Mouse (Mus musculus) intestine, embryonic 14.5 days (tissue): ENCODE measurements around the gene Gcc1. TPM values are rescaled to one million over a fixed set of nuclear protein-coding genes. Genes with fewer than 3 reads are reported as not detected.

ENCODE experiments used
- ATAC-seq: fragments of 200-750 bp; cut with Nextera tagmentation; replicated peaks from 2 replicates; pipeline ENCODE4 v1.8.0; 2017; ENCODE audit warnings: low read depth, moderate number of reproducible peaks, moderate TSS enrichment, moderate library complexity; ENCODE audit not compliant: low FRiP score, low TSS enrichment
- DNase-seq: peaks from one replicate; pipeline ENCODE4 v3.0.0-alpha.2; 2018; ENCODE audit warnings: low spot score
- H3K27ac ChIP-seq: fragments of 300-500 bp; sonication (generic); 2 replicates; pipeline ENCODE4 v1.5.1; 2014; ENCODE audit warnings: low read depth, mild to moderate bottlenecking, control low read depth
- H3K27me3 ChIP-seq: fragments of 300-500 bp; sonication (generic); replicated peaks from 2 replicates; pipeline ENCODE4 v1.6.1; 2014; ENCODE audit warnings: low read length, control low read depth; ENCODE audit not compliant: control insufficient read depth, insufficient read depth
- H3K36me3 ChIP-seq: fragments of 300-500 bp; sonication (generic); 2 replicates; pipeline ENCODE4 v1.6.1; 2014; ENCODE audit warnings: low read length, control low read depth; ENCODE audit not compliant: control insufficient read depth, insufficient read depth
- H3K4me1 ChIP-seq: fragments of 300-500 bp; sonication (generic); replicated peaks from 2 replicates; pipeline ENCODE4 v1.6.1; 2014; ENCODE audit warnings: low read length, control low read depth, mixed read lengths; ENCODE audit not compliant: control insufficient read depth, insufficient read depth
- H3K4me2 ChIP-seq: fragments of 300-500 bp; sonication (generic); 2 replicates; pipeline ENCODE4 v1.6.1; 2014; ENCODE audit warnings: low read length
- H3K4me3 ChIP-seq: fragments of 300-500 bp; sonication (generic); 2 replicates; pipeline ENCODE4 v1.5.1; 2014; ENCODE audit warnings: low read depth, low read length, control low read depth, mixed read lengths
- H3K9ac ChIP-seq: fragments of 300-500 bp; sonication (generic); 2 replicates; pipeline ENCODE4 v1.6.1; 2014; ENCODE audit warnings: mild to moderate bottlenecking, low read length
- H3K9me3 ChIP-seq: fragments of 300-500 bp; sonication (generic); 2 replicates; pipeline ENCODE4 v1.6.1; 2016; ENCODE audit warnings: low read length, control low read depth; ENCODE audit not compliant: control insufficient read depth
- WGBS: fragments of 180-500 bp; shearing (Covaris S2); extraction: QIAGEN DNeasy Blood & Tissue Kit; methylation state at CpG from one replicate; pipeline ENCODE4 v1.1.7; 2014; 5-methylcytosine and 5-hydroxymethylcytosine counted together
- polyA plus RNA-seq: library from polyadenylated mRNA; unstranded; fragments of >200 nt; fragmentation: Nextera tagmentation; extraction: Ambion mirVana; gene quantifications from 2 replicates; pipeline ENCODE4 v1.2.1, GENCODE M21; 2014

Gcc1 gene
- polyA plus RNA-seq, 1 experiment from 2014 or later, result 7.2 TPM

DNA sequence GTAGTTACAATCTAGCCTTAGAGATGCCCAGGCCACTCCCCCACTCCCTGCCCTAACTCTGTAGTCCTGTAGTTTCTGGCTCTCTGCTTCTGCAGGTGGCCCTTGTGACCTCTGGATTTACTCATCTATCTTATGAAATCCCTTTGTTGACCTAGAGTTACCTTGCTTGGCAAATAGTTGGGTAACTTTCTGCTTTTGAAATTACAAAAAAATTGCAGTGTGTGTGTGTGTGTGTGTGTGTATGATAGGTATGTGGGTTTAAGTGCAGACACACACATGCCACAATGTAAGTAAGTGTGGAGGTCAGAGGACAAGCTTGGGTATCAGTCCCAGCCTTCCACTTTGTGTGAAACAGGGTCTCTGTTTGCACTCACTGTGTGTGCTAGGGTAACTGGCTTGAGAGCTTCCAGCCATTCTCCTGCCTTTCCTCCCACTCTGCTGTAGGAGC, 31.1 kb upstream of the Gcc1 start:
- DNase-seq (no peak), ATAC-seq (no peak)
- no peaks in the 10 kb centered on the region for H3K36me3 ChIP-seq
- no peak overlapping the region for H3K9ac ChIP-seq
- H3K4me2 ChIP-seq, result no peak overlapping the region
- no peak overlapping the region for H3K27ac ChIP-seq
- no peaks in the 10 kb centered on the region; the same call in 1 of the 2 replicates for H3K27me3 ChIP-seq
- no peaks in the 10 kb centered on the region for H3K9me3 ChIP-seq
- no peak overlapping the region for H3K4me3 ChIP-seq
- no peaks in the 10 kb centered on the region for H3K4me1 ChIP-seq

GRCm38 (mm10) chr6:28450977-28451376, 22.8 kb upstream of the Gcc1 start:
- no peak overlapping the region for H3K9ac ChIP-seq
- H3K9me3 ChIP-seq, result no peaks in the 10 kb centered on the region
- 1% methylated on average over 12 of the region's 12 CpGs for WGBS
- no peaks in the 10 kb centered on the region for H3K4me1 ChIP-seq
- H3K27ac ChIP-seq, result no peak overlapping the region
- H3K36me3 ChIP-seq, result no peaks in the 10 kb centered on the region
- H3K4me2 ChIP-seq, result no peak overlapping the region
- peaks cover 31% of the 10 kb centered on the region for H3K27me3 ChIP-seq
- ATAC-seq (no peak), DNase-seq (no peak)
- H3K4me3 ChIP-seq, result no peak overlapping the region

GRCm38 (mm10) chr6:28450481-28450880, 22.3 kb upstream of the Gcc1 start:
- Histone ChIP-seq H3K9ac (no peak overlapping the region), H3K9me3 (no peaks in the 10 kb centered on the region), H3K27ac (no peak overlapping the region), H3K27me3 (peaks cover 31% of the 10 kb centered on the region), H3K4me3 (no peak overlapping the region), H3K36me3 (no peaks in the 10 kb centered on the region), H3K4me2 (no peak overlapping the region), H3K4me1 (no peaks in the 10 kb centered on the region)
- DNase-seq (no peak), ATAC-seq (no peak)
- WGBS, result 16% methylated on average over 5 of the region's 5 CpGs

DNA sequence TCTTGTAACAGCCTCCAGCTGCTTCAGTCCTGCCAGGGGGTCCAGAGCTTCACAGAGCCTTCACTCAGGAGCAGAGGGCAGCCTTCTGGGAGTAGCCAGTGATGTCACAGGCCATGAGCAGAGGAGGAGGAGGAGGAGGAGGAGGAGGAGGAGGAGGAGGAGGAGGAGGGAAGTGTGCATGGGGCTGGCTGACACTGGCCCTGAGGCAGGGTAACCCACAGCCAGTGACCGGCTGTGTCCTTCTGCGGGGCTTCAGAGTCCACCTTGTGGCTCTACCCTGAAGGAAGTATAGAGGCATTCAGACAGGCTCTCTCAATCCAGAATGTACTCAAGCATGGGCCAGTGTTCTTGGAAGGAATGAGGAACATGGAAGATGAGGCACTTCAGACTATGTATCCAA, 21.1 kb upstream of the Gcc1 start, which contains the start of gene Pax4:
Pax4 (minus strand) TSS at position 101 of the 400 bp plus-strand sequence.
- Histone ChIP-seq H3K27me3 (peaks cover 31% of the 10 kb centered on the region), H3K4me2 (no peak within 1 kb of the TSS), H3K9me3 (no peaks in the 10 kb centered on the region), H3K36me3 (no peaks in the 10 kb centered on the region), H3K4me1 (no peaks in the 10 kb centered on the region), H3K4me3 (no peak within 1 kb of the TSS), H3K9ac (no peak within 1 kb of the TSS), H3K27ac (no peak within 1 kb of the TSS)
- DNase-seq (no peak), ATAC-seq (no peak)
- 62% methylated on average over 2 of the region's 2 CpGs for WGBS

- Histone ChIP-seq H3K4me2 (no peak overlapping the region), H3K27me3 (peaks cover 27% of the 10 kb centered on the region), H3K4me3 (no peak overlapping the region), H3K4me1 (no peaks in the 10 kb centered on the region), H3K27ac (no peak overlapping the region), H3K36me3 (no peaks in the 10 kb centered on the region), H3K9me3 (no peaks in the 10 kb centered on the region), H3K9ac (no peak overlapping the region)
- no peak for ATAC-seq
- DNase-seq, result no peak
- 88% methylated on average over 7 of the region's 7 CpGs for WGBS
These were observed 19.7 kb upstream of the Gcc1 start for GRCm38 (mm10) chr6:28447937-28448336.

DNA sequence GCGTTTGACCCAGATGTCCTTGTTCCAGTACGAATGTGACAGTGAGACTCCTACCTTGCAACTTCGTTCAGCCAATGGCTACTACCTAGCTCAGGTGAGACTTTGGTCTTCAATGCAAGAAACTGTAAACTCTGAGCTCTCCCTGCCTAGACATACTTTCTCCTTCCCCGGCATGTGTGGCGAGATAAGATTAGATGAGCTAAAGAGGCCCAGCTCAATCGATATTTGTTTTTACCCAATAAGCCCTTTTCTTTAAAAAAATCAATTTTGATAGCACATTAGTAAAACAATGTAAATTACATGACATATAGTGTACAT, 3.3 kb upstream of the Gcc1 start:
- WGBS, result 64% methylated on average over 6 of the region's 6 CpGs
- ATAC-seq, result no peak

DNA sequence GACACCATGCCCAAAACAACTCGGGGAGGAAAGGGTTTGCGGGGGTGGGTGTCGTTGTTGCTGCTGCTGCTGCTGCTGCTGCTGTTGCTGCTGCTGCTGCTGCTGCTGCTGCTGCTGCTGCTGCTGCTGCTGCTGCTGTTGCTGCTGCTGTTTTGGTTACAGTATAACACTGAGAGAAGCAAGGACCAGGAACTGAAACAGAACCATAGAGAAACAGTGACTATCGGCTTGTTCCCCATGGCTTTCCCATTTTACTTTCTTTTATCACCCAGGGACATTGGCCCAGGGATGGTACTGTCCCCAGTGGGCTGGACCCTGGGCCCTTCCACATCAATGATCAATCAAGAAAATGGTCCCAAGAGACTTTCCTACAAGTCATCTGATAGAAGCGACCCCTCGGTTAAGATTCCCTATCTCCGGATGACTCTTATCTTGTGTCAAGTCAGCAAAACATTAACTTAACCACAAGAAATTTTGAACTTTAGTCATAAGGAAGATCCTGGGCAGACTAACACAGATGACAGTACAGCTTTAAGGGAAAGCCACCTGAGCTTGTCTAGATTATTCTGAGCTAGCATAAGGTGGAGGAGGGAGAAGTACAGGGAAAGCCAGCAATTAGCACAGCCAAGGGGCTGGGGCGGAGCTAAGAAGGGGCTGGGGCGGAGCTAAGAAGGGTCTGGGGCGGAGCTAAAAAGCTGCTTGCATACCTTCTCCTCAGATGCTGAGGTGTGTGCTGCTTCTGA, 2.8 kb upstream of the Gcc1 start:
- H3K4me1 ChIP-seq, result no peaks in the 10 kb centered on the region
- H3K4me3 ChIP-seq, result no peak overlapping the region
- H3K36me3 ChIP-seq, result peaks cover 8% of the 10 kb centered on the region; the same call in 1 of the 2 replicates
- no peaks in the 10 kb centered on the region for H3K9me3 ChIP-seq
- DNase-seq (no peak), ATAC-seq (no peak)
- no peak overlapping the region for H3K27ac ChIP-seq
- WGBS, result 74% methylated on average over 10 of the region's 10 CpGs
- no peak overlapping the region for H3K4me2 ChIP-seq
- no peak overlapping the region for H3K9ac ChIP-seq
- H3K27me3 ChIP-seq, result no peaks in the 10 kb centered on the region

More for the DNA sequence above, 3.3 kb upstream of the Gcc1 start:
- Histone ChIP-seq H3K9me3 (no peaks in the 10 kb centered on the region), H3K9ac (no peak overlapping the region), H3K4me1 (no peaks in the 10 kb centered on the region), H3K4me3 (no peak overlapping the region), H3K36me3 (0 out of 2 replicates have a peak, but pooled peaks cover 4% of the 10 kb centered on the region), H3K27me3 (no peaks in the 10 kb centered on the region), H3K4me2 (no peak overlapping the region), H3K27ac (no peak overlapping the region)
- DNase-seq, result no peak

DNA sequence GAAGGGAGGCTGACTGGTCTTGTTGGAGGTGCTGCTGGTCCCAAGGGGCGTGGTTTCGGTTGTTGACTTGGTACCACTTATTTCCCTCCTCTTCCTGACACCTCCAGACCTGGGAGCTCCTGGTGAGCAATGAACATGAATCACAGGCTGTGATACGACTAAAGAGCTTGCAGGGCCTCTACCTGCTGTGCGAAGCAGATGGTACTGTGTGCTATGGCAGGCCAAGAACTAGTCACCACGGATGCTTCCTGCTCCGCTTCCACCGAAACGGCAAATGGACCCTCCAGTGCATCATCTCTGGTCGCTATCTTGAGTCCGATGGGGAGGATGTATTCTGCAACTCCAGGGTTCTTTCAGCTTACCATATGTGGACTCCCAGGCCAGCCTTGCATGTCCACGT, 1.7 kb upstream of the Gcc1 start:
- WGBS, result 84% methylated on average over 11 of the region's 11 CpGs

More for the DNA sequence above, 1.7 kb upstream of the Gcc1 start:
- ATAC-seq (no peak), DNase-seq (no peak)
- H3K4me3 ChIP-seq, result no peak overlapping the region
- no peak overlapping the region for H3K27ac ChIP-seq
- H3K4me1 ChIP-seq, result peaks cover 3% of the 10 kb centered on the region; the same call in 1 of the 2 replicates
- no peaks in the 10 kb centered on the region for H3K9me3 ChIP-seq
- no peaks in the 10 kb centered on the region for H3K27me3 ChIP-seq
- H3K4me2 ChIP-seq, result no peak overlapping the region
- H3K36me3 ChIP-seq, result peaks cover 18% of the 10 kb centered on the region
- H3K9ac ChIP-seq, result no peak overlapping the region
